Mouse (Mus musculus) urinary bladder, postnatal 14 days (tissue): ENCODE measurements around the gene Ephb4.
A peak's percentile ranks its signal among the peaks of the same experiment; 100 is the strongest.

Experiments used
- DNase-seq: peaks from one replicate; pipeline ENCODE4 v3.0.0; 2021; ENCODE audit warnings: low spot score

The Ephb4 gene

GRCm38 (mm10) chr5:137335066-137335465 lies 14.8 kb upstream of the Ephb4 start:
- no peak for DNase-seq

- no peak for DNase-seq
Observed at GRCm38 (mm10) chr5:137337190-137337589, 12.7 kb upstream of the Ephb4 start.

GRCm38 (mm10) chr5:137338256-137338655 lies 11.7 kb upstream of the Ephb4 start:
- peak; percentile 93 for DNase-seq

- peak; percentile 31 for DNase-seq
Observed at GRCm38 (mm10) chr5:137338663-137339289, 11.1 kb upstream of the Ephb4 start.

GRCm38 (mm10) chr5:137339290-137339979 lies 10.5 kb upstream of the Ephb4 start:
- peak; percentile 35 for DNase-seq

GRCm38 (mm10) chr5:137340222-137340621 lies 9.7 kb upstream of the Ephb4 start:
- DNase-seq: no peak

GRCm38 (mm10) chr5:137342407-137343012 lies 7.4 kb upstream of the Ephb4 start:
- DNase-seq: no peak

- DNase-seq: no peak
Observed at GRCm38 (mm10) chr5:137343412-137343811, 6.5 kb upstream of the Ephb4 start.

GRCm38 (mm10) chr5:137343869-137344268 lies 6.0 kb upstream of the Ephb4 start:
- no peak for DNase-seq

- no peak for DNase-seq
Observed at GRCm38 (mm10) chr5:137345821-137346220, 4.1 kb upstream of the Ephb4 start.

GRCm38 (mm10) chr5:137346388-137346787 lies 3.5 kb upstream of the Ephb4 start:
- no peak for DNase-seq

GRCm38 (mm10) chr5:137346983-137347382 lies 2.9 kb upstream of the Ephb4 start:
- no peak for DNase-seq

- no peak for DNase-seq
Observed at GRCm38 (mm10) chr5:137347856-137348255, 2.1 kb upstream of the Ephb4 start.

- DNase-seq: peak; percentile 29
Observed at GRCm38 (mm10) chr5:137348482-137349383, 1.2 kb upstream of the Ephb4 start.

- no peak for DNase-seq
Observed at GRCm38 (mm10) chr5:137350205-137351057, 522 bp downstream of the Ephb4 start.

- no peak for DNase-seq
Observed at GRCm38 (mm10) chr5:137351058-137351380, 1.1 kb downstream of the Ephb4 start.

GRCm38 (mm10) chr5:137351394-137351793 lies 1.5 kb downstream of the Ephb4 start:
- DNase-seq: no peak

- no peak for DNase-seq
Observed at GRCm38 (mm10) chr5:137352011-137352975, 2.4 kb downstream of the Ephb4 start.

- DNase-seq: no peak
Observed at GRCm38 (mm10) chr5:137354091-137354490, 4.2 kb downstream of the Ephb4 start.

GRCm38 (mm10) chr5:137358382-137358781 lies 8.5 kb downstream of the Ephb4 start:
- DNase-seq: no peak
